Mouse (Mus musculus) liver, adult 2 months (tissue): ENCODE data around the gene Man1b1. TPM values are rescaled to one million over a fixed set of nuclear protein-coding genes. Genes with fewer than 3 reads are reported as not detected.

Experiments
- DNase-seq: peaks from one replicate; pipeline ENCODE4 v3.0.0-alpha.2; 2011; ENCODE audit warnings: low read depth, low spot score; ENCODE audit errors: extremely low read depth
- H3K27ac ChIP-seq: fragments of 200-500 bp; replicated peaks from 2 replicates; pipeline ENCODE4 v1.5.1; 2012; ENCODE audit warnings: low read depth, mild to moderate bottlenecking, control low read depth, inconsistent platforms, low read length; ENCODE audit not compliant: insufficient read depth
- H3K27me3 ChIP-seq: fragments of 200-500 bp; 2 replicates; pipeline ENCODE4 v1.6.1; 2012; ENCODE audit warnings: mild to moderate bottlenecking, moderate library complexity, low read length, inconsistent platforms; ENCODE audit not compliant: control insufficient read depth, insufficient read depth
- H3K36me3 ChIP-seq: fragments of 200-500 bp; 2 replicates; pipeline ENCODE4 v1.6.1; 2012; ENCODE audit warnings: low read length, inconsistent platforms; ENCODE audit not compliant: control insufficient read depth, insufficient read depth
- H3K4me1 ChIP-seq: fragments of 200-500 bp; 2 replicates; pipeline ENCODE4 v1.6.1; 2011; ENCODE audit warnings: low read length; ENCODE audit not compliant: control insufficient read depth, insufficient read depth
- H3K4me3 ChIP-seq: fragments of 200-500 bp; 2 replicates; pipeline ENCODE4 v1.5.1; 2011; ENCODE audit warnings: low read depth, mild to moderate bottlenecking, control low read depth, low read length, moderate library complexity; ENCODE audit not compliant: insufficient read depth
- H3K79me2 ChIP-seq: fragments of 200-500 bp; 2 replicates; pipeline ENCODE4 v1.6.1; 2012; ENCODE audit warnings: inconsistent platforms, mild to moderate bottlenecking, low read length, moderate library complexity; ENCODE audit not compliant: control insufficient read depth, insufficient read depth
- H3K9ac ChIP-seq: fragments of 200-500 bp; 2 replicates; pipeline ENCODE4 v1.6.1; 2012; ENCODE audit warnings: low read depth, mild to moderate bottlenecking, control low read depth, inconsistent platforms, low read length
- CTCF ChIP-seq: fragments of 200-500 bp; IDR thresholded peaks from 2 replicates; pipeline ENCODE4 v1.5.1; 2011; ENCODE audit warnings: low read depth, low read length, control low read depth
- POLR2A ChIP-seq: fragments of 200-500 bp; IDR thresholded peaks from 2 replicates; pipeline ENCODE4 v1.6.1; 2011; ENCODE audit warnings: low read length, control low read depth; ENCODE audit not compliant: insufficient read depth; ENCODE audit errors: extremely low read depth
- whole genome bisulfite sequencing: fragments of 180-500 bp; shearing (Covaris S2); methylation state at CpG from one replicate; pipeline ENCODE4 v1.1.7; 2018; 5-methylcytosine and 5-hydroxymethylcytosine counted together
- polyA plus RNA-seq: library from polyadenylated mRNA; depleted of rRNA; stranded (reverse); fragments of >200 nt; gene quantifications from 2 replicates; pipeline ENCODE4 v1.2.3, GENCODE M21; 2012
- total RNA-seq: library from RNA; depleted of rRNA; stranded (reverse); fragments of >200 nt; gene quantifications from 2 replicates; pipeline ENCODE4 v1.2.3, GENCODE M21; 2014

The Man1b1 gene
- total and polyA plus RNA-seq, 2 experiments: 8.1 to 17.3 TPM

DNA sequence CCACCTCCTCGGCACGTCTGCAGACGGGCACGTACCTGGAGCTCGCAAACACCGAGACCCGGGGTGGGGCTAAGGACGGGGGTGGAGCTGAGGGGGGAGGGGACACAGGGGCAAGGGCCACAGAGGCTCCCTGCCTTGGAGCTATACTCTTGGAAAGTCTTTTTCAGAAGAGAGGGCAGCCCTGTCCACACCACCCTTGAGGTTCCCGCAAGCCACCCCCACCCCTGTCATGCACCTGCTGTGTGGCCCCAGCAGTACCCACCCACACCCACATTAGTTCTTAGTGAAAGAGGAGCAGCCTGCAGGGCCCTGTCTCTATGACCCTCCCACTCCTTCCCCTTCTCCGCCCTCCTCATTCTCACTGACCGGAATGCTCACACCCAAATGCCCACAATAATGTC lies 20.6 kb upstream of the Man1b1 start:
- Histone ChIP-seq H3K79me2 (no peaks in the 10 kb centered on the region), H3K4me1 (no peaks in the 10 kb centered on the region), H3K36me3 (no peaks in the 10 kb centered on the region), H3K27ac (no peak overlapping the region), H3K9ac (no peak overlapping the region), H3K27me3 (peaks cover 9% of the 10 kb centered on the region), H3K4me3 (no peak overlapping the region)
- TF ChIP-seq CTCF (no peak), POLR2A (no peak)
- WGBS: 4% methylated on average over 11 of the region's 11 CpGs
- no peak for DNase-seq

DNA sequence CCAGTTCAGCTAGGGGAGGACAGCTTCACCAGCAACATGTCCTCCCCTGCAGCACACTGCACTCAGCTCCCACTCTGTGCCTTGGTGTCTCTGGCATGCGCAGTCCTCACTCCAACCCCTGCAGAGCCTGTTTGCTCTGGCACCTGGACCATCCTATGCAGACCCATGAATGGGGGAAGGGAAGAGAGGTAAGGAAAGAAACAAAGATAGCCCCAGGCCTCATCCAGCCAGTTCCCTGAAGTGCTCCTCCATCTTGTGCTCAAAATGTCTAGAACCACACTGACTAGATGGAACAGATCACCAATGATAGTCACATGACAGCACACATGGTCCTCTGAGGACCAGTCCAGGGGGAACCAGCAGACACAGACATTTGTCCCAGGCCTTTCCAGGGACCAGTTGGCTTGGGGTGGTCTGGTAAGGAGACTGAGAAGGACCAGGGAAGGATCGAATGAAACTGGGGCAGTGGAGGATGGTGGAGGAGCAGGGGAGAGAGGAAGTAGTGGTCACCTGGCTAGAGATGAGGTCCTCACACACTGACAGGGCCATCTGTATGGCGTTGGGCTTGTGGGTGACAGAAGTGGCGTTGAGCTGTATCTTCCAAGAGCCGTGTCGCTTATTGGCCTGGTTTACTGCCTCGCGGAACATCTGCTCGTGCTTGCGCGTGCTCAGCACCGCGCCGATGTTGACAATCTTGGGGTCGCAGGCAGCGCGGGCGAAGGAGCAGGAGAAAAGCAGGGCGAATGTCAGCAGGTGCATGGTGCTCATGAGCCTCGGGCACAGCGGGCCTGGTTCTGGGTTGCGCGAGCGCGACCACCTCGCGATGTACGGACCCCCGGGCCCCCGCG lies 13.8 kb upstream of the Man1b1 start:
- peaks cover 10% of the 10 kb centered on the region for H3K27me3 ChIP-seq
- H3K79me2 ChIP-seq: no peaks in the 10 kb centered on the region
- no peak for TF ChIP-seq CTCF
- TF ChIP-seq POLR2A: no peak
- no peak for DNase-seq
- H3K36me3 ChIP-seq: no peaks in the 10 kb centered on the region
- H3K4me1 ChIP-seq: no peaks in the 10 kb centered on the region
- no peak overlapping the region for H3K4me3 ChIP-seq
- 7% methylated on average over 31 of the region's 31 CpGs for WGBS
- H3K27ac ChIP-seq: no peak overlapping the region
- H3K9ac ChIP-seq: no peak overlapping the region

DNA sequence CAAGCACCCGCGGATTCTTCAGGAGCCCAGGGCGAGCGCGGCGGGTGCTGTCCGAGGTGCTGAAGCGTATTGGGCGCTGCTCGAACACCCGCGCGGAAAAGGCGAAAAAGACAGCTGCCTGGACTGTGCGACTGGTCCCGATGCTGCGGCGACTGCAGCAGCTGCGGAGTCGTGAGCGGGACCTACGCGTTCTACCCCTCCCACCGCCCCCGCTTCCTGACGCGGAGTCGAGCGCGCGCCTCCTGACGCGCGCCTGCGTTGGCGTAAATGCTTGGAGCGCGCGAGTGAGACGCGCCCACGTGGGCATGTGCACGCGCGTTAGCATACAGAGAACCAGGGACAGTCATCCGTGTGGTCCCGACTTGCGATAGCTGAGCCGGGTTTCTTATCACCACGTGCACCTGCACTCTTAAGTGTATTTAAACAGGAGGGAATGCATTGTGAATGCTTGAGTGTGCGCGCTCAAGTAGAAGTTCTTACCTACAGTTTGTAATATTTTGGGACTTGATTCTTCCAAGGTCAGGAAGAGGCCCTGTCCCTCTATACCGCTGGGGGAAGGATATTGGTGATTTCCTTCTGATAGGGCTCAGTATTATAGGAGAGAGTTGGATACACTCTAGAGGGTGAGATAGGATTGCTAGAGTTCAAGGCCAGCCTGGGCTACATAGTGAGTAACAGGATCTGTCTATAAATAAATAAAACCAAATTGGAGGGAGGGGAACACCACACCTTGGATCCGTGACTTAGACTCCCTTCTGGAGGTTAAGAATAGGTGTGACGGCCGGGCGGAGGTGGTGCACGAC lies 13.0 kb upstream of the Man1b1 start, which contains the start of gene Grin1:
Gene Grin1, minus strand, starts transcription at position 217 of the 803 bp plus-strand sequence.
- DNase-seq: no peak
- no peaks in the 10 kb centered on the region for H3K79me2 ChIP-seq
- H3K4me3 ChIP-seq: no peak within 1 kb of the TSS
- no peaks in the 10 kb centered on the region for H3K4me1 ChIP-seq
- no peak within 1 kb of the TSS for H3K9ac ChIP-seq
- H3K36me3 ChIP-seq: no peaks in the 10 kb centered on the region
- no peak within 1 kb of the TSS for H3K27ac ChIP-seq
- 9% methylated on average over 58 of the region's 58 CpGs for WGBS
- TF ChIP-seq CTCF (no peak), POLR2A (no peak)
- H3K27me3 ChIP-seq: peaks cover 10% of the 10 kb centered on the region

DNA sequence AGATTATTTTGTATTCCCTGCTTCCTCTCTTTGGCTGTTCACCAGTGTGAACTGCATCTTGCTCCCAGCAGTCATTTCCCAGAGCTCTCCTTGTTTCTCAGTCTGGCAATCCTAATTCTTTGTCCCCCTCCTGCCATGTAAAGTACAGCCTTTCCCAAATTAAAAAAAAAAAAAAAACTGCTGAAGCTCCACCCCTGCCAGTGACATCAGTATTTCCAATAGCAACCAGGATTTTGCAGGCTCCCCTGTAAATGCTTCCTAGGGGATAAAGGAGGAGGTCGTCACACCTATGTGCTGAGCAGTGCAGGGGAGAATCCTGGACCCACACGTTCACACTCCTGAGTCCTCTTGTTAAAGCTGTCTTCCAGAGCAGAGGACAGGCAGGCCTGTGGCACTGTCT lies 12.1 kb upstream of the Man1b1 start:
- Histone ChIP-seq H3K9ac (no peak overlapping the region), H3K27ac (no peak overlapping the region), H3K79me2 (no peaks in the 10 kb centered on the region), H3K27me3 (peaks cover 10% of the 10 kb centered on the region), H3K4me1 (no peaks in the 10 kb centered on the region), H3K4me3 (no peak overlapping the region), H3K36me3 (no peaks in the 10 kb centered on the region)
- no peak for DNase-seq
- no peak for TF ChIP-seq CTCF
- 40% methylated on average over 2 of the region's 2 CpGs for WGBS

DNA sequence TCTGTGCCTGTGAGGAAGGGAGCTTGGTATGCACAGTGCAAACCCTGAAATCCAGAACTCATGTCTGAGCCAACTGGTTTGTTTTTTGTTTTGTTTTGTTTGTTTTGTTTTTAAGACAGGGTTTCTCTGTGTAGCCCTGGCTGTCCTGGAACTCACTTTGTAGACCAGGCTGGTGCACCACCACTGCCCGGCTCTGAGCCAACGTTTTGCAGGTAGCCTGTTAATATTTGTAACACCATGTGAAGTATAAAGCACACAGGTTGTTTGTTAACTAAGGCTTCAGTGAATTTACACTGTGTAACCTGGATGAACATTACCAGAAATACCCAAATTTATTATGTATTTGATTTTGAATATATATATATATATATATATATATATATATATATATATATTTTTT lies 6.1 kb upstream of the Man1b1 start:
- Histone ChIP-seq H3K79me2 (no peaks in the 10 kb centered on the region), H3K27ac (no peak overlapping the region), H3K4me3 (no peak overlapping the region), H3K27me3 (no peaks in the 10 kb centered on the region), H3K9ac (no peak overlapping the region), H3K4me1 (no peaks in the 10 kb centered on the region), H3K36me3 (no peaks in the 10 kb centered on the region)
- WGBS: 55% methylated on average over 2 of the region's 2 CpGs
- DNase-seq: no peak
- no peak for TF ChIP-seq POLR2A
- no peak for TF ChIP-seq CTCF
